Mouse (Mus musculus) forebrain, embryonic 13.5 days (tissue): Measurements from ENCODE around the gene Tmem229b. TPM values are rescaled to one million over a fixed set of nuclear protein-coding genes. Genes with fewer than 3 reads are reported as not detected.

Source experiments
- ATAC-seq: fragments of 200-750 bp; cut with Nextera tagmentation; 2 replicates; pipeline ENCODE4 v1.8.0; 2017
- H3K27ac ChIP-seq: fragments of 300-500 bp; sonication (generic); 2 replicates; pipeline ENCODE4 v1.5.1; 2015; ENCODE audit warnings: inconsistent platforms, mild to moderate bottlenecking, moderate library complexity
- H3K27me3 ChIP-seq: fragments of 300-500 bp; sonication (generic); 2 replicates; pipeline ENCODE4 v1.6.1; 2015; ENCODE audit warnings: mild to moderate bottlenecking, inconsistent platforms
- H3K36me3 ChIP-seq: fragments of 300-500 bp; sonication (generic); 2 replicates; pipeline ENCODE4 v1.6.1; 2015; ENCODE audit warnings: mild to moderate bottlenecking, inconsistent platforms; ENCODE audit not compliant: poor library complexity, severe bottlenecking
- H3K4me1 ChIP-seq: fragments of 300-500 bp; sonication (generic); 2 replicates; pipeline ENCODE4 v1.6.1; 2015; ENCODE audit warnings: inconsistent platforms
- H3K4me2 ChIP-seq: fragments of 300-500 bp; sonication (generic); 2 replicates; pipeline ENCODE4 v1.6.1; 2015; ENCODE audit warnings: inconsistent platforms, mild to moderate bottlenecking, moderate library complexity
- H3K4me3 ChIP-seq: fragments of 300-500 bp; sonication (generic); 2 replicates; pipeline ENCODE4 v1.5.1; 2015; ENCODE audit warnings: mild to moderate bottlenecking, inconsistent platforms
- H3K9ac ChIP-seq: fragments of 300-500 bp; sonication (generic); 2 replicates; pipeline ENCODE4 v1.6.1; 2015; ENCODE audit warnings: mild to moderate bottlenecking, inconsistent platforms
- H3K9me3 ChIP-seq: fragments of 300-500 bp; sonication (generic); replicated peaks from 2 replicates; pipeline ENCODE4 v1.6.1; 2016; ENCODE audit warnings: inconsistent platforms
- WGBS: fragments of 180-500 bp; shearing (Covaris S2); methylation state at CpG from one replicate; pipeline ENCODE4 v1.1.7; 2015; 5-methylcytosine and 5-hydroxymethylcytosine counted together
- polyA plus RNA-seq: library from polyadenylated mRNA; unstranded; fragments of >200 nt; fragmentation: Nextera tagmentation; extraction: Ambion mirVana; gene quantifications from 2 replicates; pipeline ENCODE4 v1.2.1, GENCODE M21; 2015

Gene Tmem229b
- polyA plus RNA-seq, 1 experiment from 2014 or later = 25.3 TPM

DNA sequence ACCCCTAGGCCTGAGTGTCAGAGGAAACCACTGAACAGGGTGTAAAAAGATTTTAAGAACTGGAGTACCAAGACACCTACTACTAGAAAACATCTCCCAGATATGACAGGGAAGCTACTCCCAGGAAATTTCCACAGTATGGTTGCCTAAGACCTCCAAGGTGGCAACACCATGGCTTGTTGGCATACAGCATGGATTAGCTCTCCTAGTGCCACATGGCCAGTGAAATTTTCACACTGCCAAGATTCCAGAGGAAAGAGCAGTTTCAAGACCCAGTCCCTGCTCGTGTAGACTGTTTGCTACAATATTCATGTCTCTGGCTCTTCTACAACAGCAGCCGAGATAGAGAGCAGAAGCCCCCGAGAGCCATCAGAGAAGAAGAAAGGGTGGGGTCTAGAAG is 4.4 kb downstream of the Tmem229b start:
- H3K9ac ChIP-seq = no peak overlapping the region
- peaks cover 19% of the 10 kb centered on the region for H3K4me1 ChIP-seq
- no peak overlapping the region for H3K4me2 ChIP-seq
- H3K27ac ChIP-seq = no peak overlapping the region
- H3K36me3 ChIP-seq = no peaks in the 10 kb centered on the region
- 92% methylated on average over 3 of the region's 3 CpGs for WGBS
- no peak for ATAC-seq
- no peaks in the 10 kb centered on the region for H3K27me3 ChIP-seq
- H3K4me3 ChIP-seq = no peak overlapping the region
- no peaks in the 10 kb centered on the region for H3K9me3 ChIP-seq

DNA sequence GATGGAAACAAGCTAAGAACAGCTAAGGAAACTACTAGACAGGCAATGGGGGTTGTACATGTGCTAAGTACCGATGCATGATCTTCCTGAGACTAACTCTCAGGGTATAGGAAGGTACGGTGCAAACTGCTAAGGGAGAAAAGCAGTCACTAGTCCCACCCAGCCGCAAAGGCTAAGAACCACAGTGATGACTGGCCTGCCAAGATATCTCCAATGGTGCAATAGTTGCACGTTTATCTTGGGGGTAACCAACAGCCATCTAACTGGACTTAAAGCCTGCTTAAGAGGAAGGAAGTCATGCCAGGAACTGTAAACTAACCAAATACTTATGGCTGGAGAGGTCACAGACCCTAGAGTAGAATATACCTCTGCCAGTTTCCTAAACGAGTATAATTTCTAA is 5.0 kb downstream of the Tmem229b start:
- no peak for ATAC-seq
- Histone ChIP-seq H3K27me3 (no peaks in the 10 kb centered on the region), H3K9ac (no peak overlapping the region), H3K4me2 (no peak overlapping the region), H3K9me3 (no peaks in the 10 kb centered on the region), H3K36me3 (no peaks in the 10 kb centered on the region), H3K4me1 (peaks cover 13% of the 10 kb centered on the region), H3K27ac (no peak overlapping the region), H3K4me3 (no peak overlapping the region)
- WGBS = 90% methylated on average over 5 of the region's 5 CpGs

DNA sequence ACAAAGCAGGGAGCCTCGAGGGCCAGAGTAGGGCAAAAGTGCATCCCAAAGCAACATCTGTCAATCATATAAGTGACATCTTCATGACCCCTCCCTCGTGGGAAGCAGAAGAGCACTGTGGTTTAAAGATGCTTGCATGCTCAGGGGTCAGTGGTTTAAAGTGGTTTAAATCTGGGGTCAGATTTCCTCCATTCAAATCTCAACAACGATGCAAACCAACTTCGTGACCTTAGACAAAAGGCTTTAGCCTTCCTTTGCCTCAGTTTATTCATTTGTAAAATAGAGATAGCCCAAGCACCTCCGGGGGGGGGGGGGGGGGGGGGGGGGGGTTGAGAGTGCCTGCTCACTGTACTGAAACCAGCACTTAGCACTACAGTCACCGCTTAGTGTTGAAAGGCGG is 10.7 kb downstream of the Tmem229b start:
- Histone ChIP-seq H3K9me3 (no peaks in the 10 kb centered on the region), H3K27ac (no peak overlapping the region), H3K9ac (no peak overlapping the region), H3K36me3 (no peaks in the 10 kb centered on the region), H3K4me1 (no peaks in the 10 kb centered on the region), H3K4me3 (no peak overlapping the region), H3K27me3 (no peaks in the 10 kb centered on the region), H3K4me2 (no peak overlapping the region)
- no peak for ATAC-seq
- WGBS = 11% methylated on average over 7 of the region's 7 CpGs

DNA sequence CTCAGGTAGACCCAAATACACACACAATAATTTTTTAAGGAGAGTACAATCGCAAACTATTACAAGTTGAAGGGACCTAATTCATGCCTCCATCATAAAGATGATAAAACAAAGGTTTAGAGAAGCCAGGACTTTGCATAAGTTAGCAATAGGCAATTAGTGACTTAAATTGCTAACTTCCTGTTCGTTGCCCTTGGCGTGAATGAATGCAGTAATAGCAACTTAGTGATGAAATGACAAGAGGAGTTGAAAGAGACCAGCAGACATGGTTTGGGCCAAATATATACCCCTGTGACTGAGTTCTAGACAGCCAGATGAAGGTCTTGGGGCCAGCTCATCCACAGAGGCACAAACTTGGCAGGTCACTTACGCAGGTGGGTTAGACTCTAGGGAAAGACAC is 11.2 kb downstream of the Tmem229b start:
- 85% methylated on average over 4 of the region's 4 CpGs for WGBS
- no peak for ATAC-seq
- no peak overlapping the region for H3K27ac ChIP-seq
- no peaks in the 10 kb centered on the region for H3K36me3 ChIP-seq
- no peaks in the 10 kb centered on the region for H3K27me3 ChIP-seq
- H3K9me3 ChIP-seq = no peaks in the 10 kb centered on the region
- H3K4me2 ChIP-seq = no peak overlapping the region
- H3K4me1 ChIP-seq = no peaks in the 10 kb centered on the region
- H3K9ac ChIP-seq = no peak overlapping the region
- H3K4me3 ChIP-seq = no peak overlapping the region

DNA sequence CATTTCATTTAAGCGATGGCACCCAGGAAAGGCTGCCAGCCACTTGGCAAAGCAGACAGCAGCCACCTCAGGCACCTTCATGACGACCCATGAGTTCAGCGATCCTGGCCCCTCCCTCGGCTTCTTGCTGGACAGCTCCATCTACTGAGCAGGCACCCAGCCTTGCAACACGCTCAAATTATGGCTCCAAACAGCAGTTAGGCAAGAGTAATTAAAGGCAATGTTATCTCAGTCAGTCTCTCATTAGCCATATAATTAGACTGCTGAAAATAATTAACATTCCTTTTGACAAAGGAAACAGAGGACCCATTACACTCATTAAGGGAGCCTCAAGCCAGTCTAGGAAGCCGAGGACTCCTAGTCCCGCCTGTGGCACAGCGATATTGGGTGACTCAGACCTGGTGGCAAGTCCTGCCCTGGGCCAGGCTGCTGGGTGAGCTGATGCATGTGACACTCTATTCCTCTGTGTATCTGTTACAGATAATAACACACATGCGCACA is 19.8 kb downstream of the Tmem229b start:
- H3K4me3 ChIP-seq = no peak overlapping the region
- H3K36me3 ChIP-seq = no peaks in the 10 kb centered on the region
- peak overlapping the region; percentile 2; the same call in 1 of the 2 replicates for H3K4me2 ChIP-seq
- no peaks in the 10 kb centered on the region for H3K9me3 ChIP-seq
- peak; percentile 89 for ATAC-seq
- peaks cover 27% of the 10 kb centered on the region for H3K4me1 ChIP-seq
- H3K27ac ChIP-seq = peak overlapping the region; percentile 52; the same call in 1 of the 2 replicates
- no peak overlapping the region for H3K9ac ChIP-seq
- WGBS = 30% methylated on average over 9 of the region's 9 CpGs
- no peaks in the 10 kb centered on the region for H3K27me3 ChIP-seq

DNA sequence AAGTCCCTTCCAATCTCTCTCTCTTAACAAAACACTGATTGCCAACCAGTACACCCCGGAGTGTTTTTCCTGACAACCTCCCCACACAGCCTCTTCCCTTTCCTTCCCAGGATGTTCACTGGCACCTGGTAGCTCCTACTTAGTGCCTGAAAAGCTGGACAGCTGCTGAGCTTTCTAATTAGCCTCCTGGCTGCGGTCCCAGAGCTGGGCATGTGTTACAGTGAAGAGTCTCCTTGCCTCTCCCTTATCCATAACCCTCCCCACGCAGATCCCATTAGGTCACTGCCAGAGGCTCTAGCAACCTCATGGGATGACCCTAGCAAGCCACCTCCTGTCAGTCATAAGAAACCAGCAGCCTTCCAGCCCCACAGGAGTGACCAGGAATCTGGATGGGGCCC is 23.4 kb downstream of the Tmem229b start:
- H3K27me3 ChIP-seq = no peaks in the 10 kb centered on the region
- peaks cover 27% of the 10 kb centered on the region for H3K4me1 ChIP-seq
- no peak overlapping the region for H3K4me3 ChIP-seq
- WGBS = 36% methylated on average over 3 of the region's 3 CpGs
- no peaks in the 10 kb centered on the region for H3K36me3 ChIP-seq
- no peak overlapping the region for H3K9ac ChIP-seq
- peak; percentile 54 for ATAC-seq
- peak overlapping the region; percentile 66 for H3K27ac ChIP-seq
- no peak overlapping the region for H3K4me2 ChIP-seq
- H3K9me3 ChIP-seq = no peaks in the 10 kb centered on the region

DNA sequence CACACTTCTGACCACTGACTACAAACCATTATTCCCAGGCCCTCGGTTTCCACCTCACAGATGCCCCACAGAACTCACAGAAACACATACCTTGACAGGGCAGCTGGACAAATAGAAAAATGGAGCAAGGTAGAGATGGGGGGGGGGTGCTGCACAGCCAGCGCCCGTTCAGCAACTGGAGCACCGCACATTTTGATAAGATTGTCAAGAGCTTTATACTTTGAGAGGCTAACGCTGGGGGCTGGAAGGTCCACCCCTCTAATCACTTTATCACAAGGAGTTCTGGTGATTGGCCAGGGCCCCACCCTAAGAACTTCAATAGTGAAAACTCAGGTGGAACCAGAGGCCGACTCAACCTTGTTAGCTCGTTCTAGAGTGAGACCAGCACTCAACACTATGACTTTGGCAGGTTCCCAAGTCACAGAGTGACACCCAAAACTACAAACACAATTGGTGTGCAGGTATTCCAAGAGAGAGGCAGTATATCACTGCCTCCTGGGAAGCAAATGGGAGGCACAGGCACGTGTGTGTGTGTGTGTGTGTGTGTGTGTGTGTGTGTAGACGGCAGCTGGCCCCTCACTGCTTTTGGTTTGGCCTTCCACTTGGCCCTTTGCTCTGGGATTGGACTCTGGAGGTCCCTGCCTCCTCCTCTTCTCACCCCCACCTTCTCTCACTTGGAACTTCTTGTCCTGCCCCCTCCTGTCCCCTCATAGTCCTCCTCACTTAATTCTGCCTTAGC is 24.0 kb downstream of the Tmem229b start:
- H3K4me1 ChIP-seq = peaks cover 27% of the 10 kb centered on the region
- H3K27ac ChIP-seq = peak overlapping the region; percentile 66
- 70% methylated on average over 9 of the region's 9 CpGs for WGBS
- H3K4me3 ChIP-seq = no peak overlapping the region
- H3K27me3 ChIP-seq = no peaks in the 10 kb centered on the region
- H3K9me3 ChIP-seq = no peaks in the 10 kb centered on the region
- H3K9ac ChIP-seq = no peak overlapping the region
- H3K36me3 ChIP-seq = no peaks in the 10 kb centered on the region
- no peak overlapping the region for H3K4me2 ChIP-seq
- no peak for ATAC-seq

DNA sequence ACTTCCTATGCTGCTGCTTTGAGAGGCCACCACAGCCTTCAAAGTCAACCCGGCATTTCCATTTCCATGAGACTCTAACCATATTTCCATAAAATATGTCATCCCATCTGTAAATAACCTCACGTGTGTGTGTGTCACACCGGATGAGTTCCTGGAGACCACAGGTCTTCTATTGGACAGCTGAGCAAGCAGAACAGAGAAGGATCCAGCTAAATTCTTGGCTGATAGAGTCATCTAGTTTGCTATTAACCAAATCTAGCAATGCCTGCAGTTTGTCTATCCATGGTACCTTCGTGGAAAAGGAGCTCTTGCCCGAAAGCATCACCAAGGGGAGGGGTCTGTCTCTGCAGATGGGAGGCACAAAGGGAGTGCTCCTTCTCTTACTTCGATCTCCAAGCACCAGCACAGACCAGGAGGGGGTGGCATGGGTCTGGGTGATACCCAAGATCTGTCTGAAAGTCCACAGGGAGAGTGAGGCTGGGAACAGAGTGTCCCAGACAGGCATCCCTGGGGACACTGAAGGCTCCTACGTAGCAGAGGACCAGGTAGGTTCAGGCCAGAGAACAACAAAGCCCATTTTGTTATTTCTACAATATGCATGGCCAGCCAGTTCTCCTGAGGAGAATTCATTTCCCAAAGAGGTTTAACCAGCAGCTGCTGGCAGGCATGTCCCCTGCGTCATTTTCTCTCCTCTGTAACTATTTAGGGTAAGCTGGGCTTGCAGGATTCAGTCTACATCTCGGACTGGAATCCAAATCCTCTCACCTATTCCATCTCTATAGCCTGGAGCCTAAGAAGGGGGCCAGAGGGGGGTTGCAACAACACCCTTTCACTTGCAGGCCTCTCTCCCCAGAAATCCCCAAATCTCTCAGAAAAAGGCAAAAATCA is 25.2 kb downstream of the Tmem229b start:
- Histone ChIP-seq H3K4me1 (peaks cover 15% of the 10 kb centered on the region), H3K4me2 (no peak overlapping the region), H3K9ac (no peak overlapping the region), H3K27ac (no peak overlapping the region), H3K27me3 (no peaks in the 10 kb centered on the region), H3K9me3 (no peaks in the 10 kb centered on the region), H3K36me3 (no peaks in the 10 kb centered on the region), H3K4me3 (no peak overlapping the region)
- no peak for ATAC-seq
- WGBS = 80% methylated on average over 9 of the region's 9 CpGs

DNA sequence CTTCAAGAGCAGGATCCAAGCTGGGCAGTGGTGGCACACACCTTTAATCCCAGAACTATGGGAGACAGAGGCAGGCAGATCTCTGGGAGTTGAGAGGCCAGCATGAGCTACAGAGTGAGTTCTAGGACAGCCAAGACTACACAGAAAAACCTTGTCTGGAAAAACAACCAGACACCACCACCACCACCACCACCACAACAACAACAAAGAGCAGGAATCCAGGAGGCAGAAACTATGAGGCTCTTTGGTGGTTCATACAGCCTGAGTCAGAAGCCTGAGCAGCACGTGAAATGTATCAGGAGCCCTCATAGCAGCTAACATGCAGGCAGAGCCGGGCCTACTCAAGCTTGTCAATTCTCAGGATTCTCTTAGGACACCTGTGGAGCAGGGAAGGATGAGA is 26.3 kb downstream of the Tmem229b start:
- 82% methylated on average over 2 of the region's 2 CpGs for whole genome bisulfite sequencing
- no peak for ATAC-seq

DNA sequence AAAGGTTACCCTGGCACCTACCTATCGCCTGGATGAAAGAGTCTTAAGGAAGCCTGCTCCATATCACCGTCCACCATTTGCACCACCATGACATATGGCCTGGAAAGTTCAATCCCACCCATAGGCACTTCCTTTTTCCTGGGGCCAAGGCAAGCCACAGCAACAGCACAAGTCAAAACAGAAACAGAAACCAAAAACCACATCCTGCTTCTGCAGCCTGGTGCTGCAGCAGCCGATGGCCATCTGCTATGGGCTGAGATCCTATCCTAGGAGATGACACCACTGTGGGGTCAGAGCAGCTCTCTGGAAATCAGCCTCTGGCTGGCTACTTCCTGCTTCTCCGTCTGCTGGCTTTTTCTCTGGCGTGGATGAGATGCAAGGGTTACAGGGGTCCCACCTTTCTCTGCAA is 26.7 kb downstream of the Tmem229b start:
- H3K4me3 ChIP-seq = no peak overlapping the region
- H3K36me3 ChIP-seq = no peaks in the 10 kb centered on the region
- H3K9me3 ChIP-seq = no peaks in the 10 kb centered on the region
- H3K9ac ChIP-seq = no peak overlapping the region
- peaks cover 13% of the 10 kb centered on the region for H3K4me1 ChIP-seq
- no peak overlapping the region for H3K4me2 ChIP-seq
- 88% methylated on average over 5 of the region's 5 CpGs for WGBS
- no peak for ATAC-seq
- no peak overlapping the region for H3K27ac ChIP-seq
- H3K27me3 ChIP-seq = no peaks in the 10 kb centered on the region

More for the DNA sequence above, 26.3 kb downstream of the Tmem229b start:
- Histone ChIP-seq H3K4me1 (peaks cover 13% of the 10 kb centered on the region), H3K4me3 (no peak overlapping the region), H3K36me3 (no peaks in the 10 kb centered on the region), H3K9me3 (no peaks in the 10 kb centered on the region), H3K9ac (no peak overlapping the region), H3K27ac (no peak overlapping the region), H3K4me2 (no peak overlapping the region), H3K27me3 (no peaks in the 10 kb centered on the region)

DNA sequence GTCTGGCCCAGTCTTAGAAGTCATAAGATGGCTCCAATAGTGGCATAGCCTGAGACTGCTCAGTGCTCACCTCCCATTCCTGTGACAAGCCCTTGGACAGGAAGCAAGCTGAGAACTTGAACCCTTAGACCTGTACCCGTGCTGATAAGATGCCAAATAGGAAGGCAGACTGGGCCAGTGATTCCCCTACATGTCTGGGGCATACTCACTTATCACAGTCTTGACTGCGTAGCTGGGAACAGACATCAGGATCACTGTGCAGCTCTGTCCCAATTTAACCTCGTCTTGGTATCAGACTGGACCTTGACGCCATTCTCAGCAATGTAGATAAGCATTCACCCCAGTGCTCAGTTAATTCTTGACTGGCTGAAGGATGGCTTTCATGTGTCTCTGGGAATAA is 29.9 kb downstream of the Tmem229b start:
- no peak overlapping the region for H3K9ac ChIP-seq
- no peaks in the 10 kb centered on the region for H3K9me3 ChIP-seq
- no peak for ATAC-seq
- H3K4me3 ChIP-seq = no peak overlapping the region
- no peaks in the 10 kb centered on the region for H3K4me1 ChIP-seq
- no peak overlapping the region for H3K4me2 ChIP-seq
- no peaks in the 10 kb centered on the region for H3K27me3 ChIP-seq
- H3K27ac ChIP-seq = no peak overlapping the region
- 89% methylated on average over 4 of the region's 4 CpGs for WGBS
- H3K36me3 ChIP-seq = peaks cover 10% of the 10 kb centered on the region

DNA sequence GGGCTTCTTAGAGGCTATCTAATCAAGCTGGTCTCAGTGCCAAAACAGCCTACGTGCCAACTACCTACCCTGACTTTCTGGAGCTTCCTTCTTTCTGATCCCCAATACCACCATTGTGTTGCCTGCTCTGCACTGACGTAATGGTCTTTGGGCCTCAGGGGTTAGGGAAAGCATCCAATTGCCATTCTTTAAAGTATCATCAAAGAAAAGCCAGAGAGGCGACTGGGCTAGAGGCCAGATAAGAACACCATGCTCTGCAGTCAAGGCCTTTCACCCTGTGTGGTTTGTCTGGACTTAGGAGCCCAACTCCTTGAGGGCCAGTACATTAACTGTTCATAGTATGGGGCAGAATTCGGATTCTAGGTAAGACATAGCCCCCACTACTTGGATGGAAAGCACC is 30.3 kb downstream of the Tmem229b start:
- H3K4me3 ChIP-seq = no peak overlapping the region
- peaks cover 15% of the 10 kb centered on the region for H3K36me3 ChIP-seq
- no peak overlapping the region for H3K9ac ChIP-seq
- H3K27ac ChIP-seq = no peak overlapping the region
- H3K4me2 ChIP-seq = no peak overlapping the region
- ATAC-seq = no peak
- H3K27me3 ChIP-seq = no peaks in the 10 kb centered on the region
- no peaks in the 10 kb centered on the region for H3K9me3 ChIP-seq
- no peaks in the 10 kb centered on the region for H3K4me1 ChIP-seq
- 78% methylated on average over 4 of the region's 4 CpGs for WGBS
